8 mouse cellular contexts compared by ENCODE assay signal in the genomic region with DNA sequence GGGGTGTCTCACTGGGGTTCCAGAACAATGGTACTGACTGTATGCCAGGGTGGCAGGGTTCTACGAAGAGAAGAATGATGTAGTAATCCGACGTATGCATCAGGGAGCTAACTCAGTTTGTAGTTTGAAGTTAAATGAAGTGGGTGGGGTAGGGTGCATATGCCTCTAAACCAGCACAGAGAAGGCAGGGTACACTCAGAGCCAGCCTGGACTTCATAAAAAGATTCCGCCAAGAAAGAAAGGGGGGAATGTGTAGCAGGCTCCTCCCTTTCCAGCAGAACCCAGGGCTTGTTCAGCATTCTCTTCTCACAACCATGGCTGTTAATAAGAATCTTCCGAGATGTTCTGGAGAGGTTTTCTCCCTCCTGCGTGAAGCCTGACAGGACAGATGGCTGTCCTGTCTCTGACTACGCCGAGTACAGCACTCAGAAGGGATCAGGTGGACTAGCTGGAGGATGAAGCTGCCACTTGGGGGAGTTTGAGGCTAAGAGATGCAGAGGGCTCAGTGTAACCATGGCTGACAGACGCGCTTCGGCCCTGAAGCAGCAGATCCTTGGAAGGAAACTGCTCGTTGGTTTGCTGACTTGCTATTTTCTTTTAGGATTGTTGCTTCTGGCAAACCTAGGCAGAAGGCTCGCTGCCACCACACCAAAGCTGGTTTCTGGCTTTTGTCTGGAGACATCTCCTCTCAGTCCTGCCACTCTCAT.
DNase-seq lines count a peak whose midpoint lies in the region; ATAC-seq and TF ChIP-seq lines count a peak whose summit lies in the region.

No protein-coding gene starts in this region.

- H3K9ac ChIP-seq in heart, adult 2 months (ENCODE audit: low read depth, low read length): no peak overlapping the region
- H3K9ac ChIP-seq in limb, embryonic 11.5 days (ENCODE audit: low read length): no peak overlapping the region

- no peak overlapping the region for H3K27ac ChIP-seq in heart, adult 2 months
- no peak overlapping the region for H3K27ac ChIP-seq in limb, embryonic 11.5 days (replicated peaks; ENCODE audit: low read depth, low read length)

- no peak overlapping the region for H3ac ChIP-seq in myocyte (ENCODE audit: control insufficient read depth, insufficient read length)

- no peaks in the 10 kb centered on the region for H3K27me3 ChIP-seq in heart, adult 2 months (ENCODE audit: control insufficient read depth, insufficient read depth, low read length)
- peaks cover 5% of the 10 kb centered on the region; the same call in 1 of the 2 replicates for H3K27me3 ChIP-seq in limb, embryonic 11.5 days (ENCODE audit: control insufficient read depth, insufficient read depth, low read length)
- H3K27me3 ChIP-seq in myocyte (ENCODE audit: control insufficient read depth, insufficient read depth, insufficient read length): no peaks in the 10 kb centered on the region

- H3K36me3 ChIP-seq in heart, adult 2 months (ENCODE audit: control insufficient read depth, insufficient read depth, low read length): no peaks in the 10 kb centered on the region
- no peaks in the 10 kb centered on the region for H3K36me3 ChIP-seq in limb, embryonic 11.5 days (ENCODE audit: control insufficient read depth, insufficient read depth, low read length)
- no peaks in the 10 kb centered on the region for H3K36me3 ChIP-seq in myocyte (ENCODE audit: control insufficient read depth, insufficient read depth)

- TF ChIP-seq POLR2A in heart, adult 2 months (IDR thresholded peaks at IDR 0.05; ENCODE audit: insufficient read depth, low read depth, low read length): no peak
- TF ChIP-seq POLR2A in myocyte (IDR thresholded peaks at IDR 0.05; ENCODE audit: insufficient read length, low read depth): no peak

- H3K4me2 ChIP-seq in limb, embryonic 11.5 days (ENCODE audit: low read depth, severe bottlenecking): no peak overlapping the region
- peak overlapping the region; percentile 10 for H3K4me2 ChIP-seq in myocyte (ENCODE audit: low read depth)

- DNase-seq in thymus, postnatal 4 days: peak; percentile 40
- DNase-seq in thymus, postnatal 25 days: no peak
- peak; percentile 55 for DNase-seq in embryo, embryonic 9.5 days (ENCODE audit: extremely low spot score)
- DNase-seq in heart, adult 2 months: peak; percentile 54 to 69
- peak; percentile 63 for DNase-seq in kidney, adult 18-20 months
- DNase-seq in limb, embryonic 11.5 days (ENCODE audit: low spot score): peak; percentile 67
- DNase-seq in testis, postnatal 10 days (ENCODE audit: low spot score): peak; percentile 70

- TF ChIP-seq CTCF in heart, adult 2 months (IDR thresholded peaks at IDR 0.05): peak; percentile 80

- WGBS in heart, adult 2 months: 38% methylated on average over 13 of the region's 13 CpGs
- 37% methylated on average over 13 of the region's 13 CpGs for WGBS in limb, embryonic 11.5 days

- no peak overlapping the region for H3K4me3 ChIP-seq in heart, adult 2 months
- H3K4me3 ChIP-seq in limb, embryonic 11.5 days (ENCODE audit: low read depth, low read length): no peak overlapping the region
- H3K4me3 ChIP-seq in myocyte: no peak overlapping the region

- TF ChIP-seq EP300 in heart, adult 2 months (IDR thresholded peaks at IDR 0.05; ENCODE audit: insufficient read depth, low read depth, low read length): peak; percentile 84; the same call in 1 of the 2 replicates

- no peaks in the 10 kb centered on the region for H3K9me3 ChIP-seq in limb, embryonic 11.5 days (ENCODE audit: control insufficient read depth, low read length)

- H3K4me1 ChIP-seq in heart, adult 2 months (ENCODE audit: control insufficient read depth, insufficient read depth, low read length): peaks cover 2% of the 10 kb centered on the region
- H3K4me1 ChIP-seq in limb, embryonic 11.5 days (ENCODE audit: control insufficient read depth, insufficient read depth, low read length): peaks cover 11% of the 10 kb centered on the region

- intact Hi-C loops in heart, adult 2 months (cut with DNase I): loop anchor here (1.0 to 2.0 kb wide), 3 partner anchors 95 to 388 kb away; no protein-coding TSS in a partner anchor

- no peak for ATAC-seq in limb, embryonic 11.5 days (ENCODE audit: insufficient number of reproducible peaks, low FRiP score, low TSS enrichment, low read depth)

- H3K79me2 ChIP-seq in heart, adult 2 months (replicated peaks; ENCODE audit: control insufficient read depth, insufficient read depth, low read length): no peaks in the 10 kb centered on the region
- H3K79me2 ChIP-seq in myocyte (ENCODE audit: control insufficient read depth, insufficient read depth): no peaks in the 10 kb centered on the region

TF ChIP-seq in myocyte, 11 proteins besides CTCF, POLR2A, EP300 and RAD21:
- TF ChIP-seq POLR2AphosphoS2 (IDR thresholded peaks at IDR 0.05; ENCODE audit: insufficient read length, low read depth) (no peak), MAX (IDR thresholded peaks at IDR 0.05; ENCODE audit: low read depth) (no peak), CEBPB (IDR thresholded peaks at IDR 0.05; ENCODE audit: insufficient read depth, poor library complexity, severe bottlenecking) (no peak), MYOD1 (IDR thresholded peaks at IDR 0.05; ENCODE audit: control insufficient read depth in 1 of 3, insufficient read length in 2 of 3, low read depth in 2 of 3) (no peak), TCF3 (IDR thresholded peaks at IDR 0.05; ENCODE audit: insufficient read length, low read depth) (no peak), USF1 (IDR thresholded peaks at IDR 0.05; ENCODE audit: low read depth) (no peak), SRF (IDR thresholded peaks at IDR 0.05; ENCODE audit: control insufficient read depth, insufficient read length, low read depth) (no peak), E2F4 (IDR thresholded peaks at IDR 0.05; ENCODE audit: insufficient read depth) (no peak), TCF12 (IDR thresholded peaks at IDR 0.05; ENCODE audit: insufficient read depth, poor library complexity, severe bottlenecking) (no peak), REST (IDR thresholded peaks at IDR 0.05; ENCODE audit: insufficient read depth, insufficient read length) (no peak), MYOG (IDR thresholded peaks at IDR 0.05; ENCODE audit: control insufficient read depth in 1 of 3, insufficient read depth in 1 of 3, insufficient read length in 2 of 3, low read depth in 2 of 3) (no peak)
